Mouse (Mus musculus) cerebellum, adult 2 months (tissue): ENCODE results near the gene Cul9.

Experiments used
- CTCF ChIP-seq: fragments of 200-500 bp; IDR thresholded peaks from 2 replicates; pipeline ENCODE4 v1.5.1; 2011; ENCODE audit warnings: low read depth, mild to moderate bottlenecking, control low read depth, low read length, moderate library complexity, borderline replicate concordance; ENCODE audit not compliant: insufficient read depth
- POLR2A ChIP-seq: fragments of 200-500 bp; IDR thresholded peaks from 2 replicates; pipeline ENCODE4 v1.6.1; 2011; ENCODE audit warnings: low read length, control low read depth, borderline replicate concordance; ENCODE audit not compliant: insufficient read depth

DNA sequence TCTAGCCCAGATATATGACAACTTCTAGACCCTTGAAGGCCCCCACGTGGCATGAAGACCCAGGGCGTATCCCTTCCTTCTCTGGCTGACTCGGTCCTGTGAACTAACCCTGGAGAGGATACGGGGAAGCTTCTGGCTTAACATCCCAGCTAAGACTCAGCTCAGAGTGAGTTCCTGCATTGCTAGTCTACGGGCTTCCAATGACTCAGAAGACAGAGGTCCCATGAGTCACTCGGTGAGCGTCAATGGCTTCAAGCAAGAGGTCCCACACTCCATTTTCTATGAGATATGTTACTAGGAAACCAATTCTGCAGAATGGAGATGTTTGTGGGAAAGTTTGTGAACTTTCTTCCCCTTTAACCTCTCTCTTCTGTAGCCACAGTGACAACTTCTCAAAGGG is 28.3 kb upstream of the Cul9 start:
- TF ChIP-seq CTCF = no peak
- no peak for TF ChIP-seq POLR2A
